Mouse (Mus musculus) limb, embryonic 15.5 days (tissue): Measurements from ENCODE around the gene Rpusd2. TPM values are rescaled to one million over a fixed set of nuclear protein-coding genes. Genes with fewer than 3 reads are reported as not detected.

Experiments
- ATAC-seq: fragments of 200-750 bp; cut with Nextera tagmentation; 2 replicates; pipeline ENCODE4 v1.8.0; 2017; ENCODE audit warnings: low read depth, moderate TSS enrichment; ENCODE audit not compliant: insufficient number of reproducible peaks, low FRiP score, low TSS enrichment
- H3K27ac ChIP-seq: fragments of 300-500 bp; sonication (generic); 2 replicates; pipeline ENCODE4 v1.5.1; 2015; ENCODE audit warnings: moderate library complexity, mild to moderate bottlenecking, inconsistent platforms
- H3K27me3 ChIP-seq: fragments of 300-500 bp; sonication (generic); 2 replicates; pipeline ENCODE4 v1.6.1; 2015; ENCODE audit warnings: inconsistent platforms
- H3K36me3 ChIP-seq: fragments of 300-500 bp; sonication (generic); 2 replicates; pipeline ENCODE4 v1.6.1; 2015; ENCODE audit warnings: inconsistent platforms
- H3K4me1 ChIP-seq: fragments of 300-500 bp; sonication (generic); 2 replicates; pipeline ENCODE4 v1.6.1; 2015; ENCODE audit warnings: inconsistent platforms
- H3K4me2 ChIP-seq: fragments of 300-500 bp; sonication (generic); 2 replicates; pipeline ENCODE4 v1.6.1; 2015; ENCODE audit warnings: mild to moderate bottlenecking, inconsistent platforms
- H3K4me3 ChIP-seq: fragments of 300-500 bp; sonication (generic); 2 replicates; pipeline ENCODE4 v1.5.1; 2015; ENCODE audit warnings: mild to moderate bottlenecking, inconsistent platforms
- H3K9ac ChIP-seq: fragments of 300-500 bp; sonication (generic); 2 replicates; pipeline ENCODE4 v1.6.1; 2015; ENCODE audit warnings: inconsistent platforms
- H3K9me3 ChIP-seq: fragments of 300-500 bp; sonication (generic); 2 replicates; pipeline ENCODE4 v1.6.1; 2016; ENCODE audit warnings: inconsistent platforms
- WGBS: fragments of 180-500 bp; shearing (Covaris S2); methylation state at CpG from one replicate; pipeline ENCODE4 v1.1.7; 2015; 5-methylcytosine and 5-hydroxymethylcytosine counted together
- polyA plus RNA-seq: library from polyadenylated mRNA; unstranded; fragments of >200 nt; fragmentation: Nextera tagmentation; extraction: Ambion mirVana; gene quantifications from 2 replicates; pipeline ENCODE4 v1.2.1, GENCODE M21; 2015

Gene Rpusd2
- polyA plus RNA-seq, 1 experiment from 2014 or later, result 4.1 TPM

DNA sequence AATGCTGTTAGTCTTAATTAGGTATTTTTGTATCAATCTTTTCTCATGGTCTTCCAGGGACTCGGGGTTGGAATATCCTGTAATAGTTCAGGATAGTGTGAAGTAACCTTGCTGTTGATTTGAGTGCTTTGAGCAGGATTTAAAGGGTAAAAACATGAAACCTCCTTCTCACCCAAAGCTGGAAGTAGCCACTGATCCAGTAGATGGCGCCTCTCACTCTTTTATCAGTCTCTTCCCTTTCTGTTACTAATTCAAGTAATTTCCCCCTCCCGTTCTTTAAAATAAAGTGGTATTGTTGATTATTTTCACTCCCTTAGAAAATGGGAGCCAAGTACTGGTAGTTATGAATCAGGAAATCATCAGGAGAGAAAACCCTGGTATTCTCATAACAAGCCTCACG, 6.3 kb downstream of the Rpusd2 start:
- H3K4me1 ChIP-seq, result no peaks in the 10 kb centered on the region; the same call in 1 of the 2 replicates
- ATAC-seq, result no peak
- H3K4me2 ChIP-seq, result no peak overlapping the region
- peaks cover 35% of the 10 kb centered on the region for H3K36me3 ChIP-seq
- WGBS, result 49% methylated on average over 4 of the region's 4 CpGs
- H3K4me3 ChIP-seq, result no peak overlapping the region
- H3K9me3 ChIP-seq, result no peaks in the 10 kb centered on the region
- no peak overlapping the region for H3K9ac ChIP-seq
- no peak overlapping the region for H3K27ac ChIP-seq
- no peaks in the 10 kb centered on the region for H3K27me3 ChIP-seq

DNA sequence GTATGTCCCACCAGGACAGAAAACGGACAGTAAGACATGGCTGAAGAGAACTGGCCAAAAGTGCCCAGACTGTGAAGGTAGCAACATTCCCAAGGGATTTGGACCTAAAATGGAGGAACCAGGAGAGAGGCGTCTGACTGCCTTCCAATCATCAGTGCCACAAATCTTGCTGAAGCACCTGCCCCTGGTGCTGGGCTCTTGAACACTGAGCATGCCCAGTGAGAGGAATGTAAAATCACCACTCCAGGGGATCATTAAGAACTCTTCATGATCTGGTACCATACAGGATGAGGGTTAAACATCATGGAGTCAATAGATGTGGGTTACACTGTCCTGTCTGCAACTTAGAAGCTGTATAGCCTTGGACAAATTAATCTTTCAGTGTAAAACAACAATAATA, 10.6 kb downstream of the Rpusd2 start:
- WGBS, result 65% methylated on average over 2 of the region's 2 CpGs
- no peaks in the 10 kb centered on the region for H3K4me1 ChIP-seq
- ATAC-seq, result no peak
- no peaks in the 10 kb centered on the region for H3K27me3 ChIP-seq
- no peak overlapping the region for H3K27ac ChIP-seq
- no peak overlapping the region for H3K9ac ChIP-seq
- no peak overlapping the region for H3K4me3 ChIP-seq
- H3K9me3 ChIP-seq, result no peaks in the 10 kb centered on the region
- H3K4me2 ChIP-seq, result no peak overlapping the region
- 0 out of 2 replicates have a peak, but pooled peaks cover 9% of the 10 kb centered on the region for H3K36me3 ChIP-seq

DNA sequence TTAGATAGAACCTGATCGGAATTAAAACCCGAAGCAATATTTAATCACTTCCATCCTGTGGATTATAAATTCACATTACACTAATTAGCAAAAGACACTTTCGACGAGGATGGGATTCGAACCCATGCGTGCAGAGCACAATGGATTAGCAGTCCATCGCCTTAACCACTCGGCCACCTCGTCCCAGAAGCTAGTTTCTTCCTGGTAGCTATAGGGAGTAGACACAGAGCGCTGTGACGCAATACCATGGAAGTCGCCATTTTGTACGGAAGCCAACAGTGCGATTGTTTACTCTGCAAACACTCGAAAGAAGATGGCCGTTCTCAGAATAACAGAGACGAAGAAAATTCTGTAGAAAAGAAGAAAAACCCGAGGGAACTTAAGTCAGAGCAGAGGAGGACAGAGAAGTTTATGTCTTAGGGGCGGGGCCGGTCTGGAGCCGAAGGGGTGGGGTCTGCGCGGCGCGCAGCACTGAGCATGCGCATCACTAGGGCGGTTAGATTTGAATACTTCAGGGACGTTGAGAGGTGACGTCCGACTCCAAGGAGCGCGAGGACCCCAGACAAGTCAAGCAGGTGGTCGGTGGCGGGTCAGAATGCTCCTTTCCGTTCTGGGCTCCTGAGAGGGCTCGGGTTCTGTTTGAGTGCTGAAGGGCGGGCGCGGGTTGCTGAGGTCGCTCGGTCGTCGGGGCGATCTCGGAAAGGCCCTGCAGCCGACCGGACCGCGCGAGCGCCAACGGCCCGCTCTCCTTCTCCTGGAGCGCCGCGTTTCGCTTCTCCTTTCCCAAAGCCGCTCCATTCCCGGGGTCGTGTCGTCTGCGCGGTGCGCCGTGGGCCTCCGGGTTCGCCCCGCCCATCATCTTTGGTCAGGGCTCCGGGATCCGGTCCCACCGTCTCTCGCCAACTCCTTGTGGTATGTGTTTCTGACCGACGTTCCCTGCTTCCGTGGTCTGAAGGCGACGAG, 12.3 kb downstream of the Rpusd2 start, which contains the start of gene Knl1:
Knl1 (plus strand) TSS at position 471 of the 963 bp plus-strand sequence.
- no peaks in the 10 kb centered on the region for H3K27me3 ChIP-seq
- H3K9ac ChIP-seq, result peak within 1 kb of the TSS; percentile 65
- WGBS, result under 1% methylated on average over 77 of the region's 77 CpGs
- peak; percentile 93 for ATAC-seq
- H3K36me3 ChIP-seq, result 0 out of 2 replicates have a peak, but pooled peaks cover 4% of the 10 kb centered on the region
- no peaks in the 10 kb centered on the region for H3K4me1 ChIP-seq
- H3K4me3 ChIP-seq, result peak within 1 kb of the TSS; percentile 89
- H3K9me3 ChIP-seq, result no peaks in the 10 kb centered on the region
- peak within 1 kb of the TSS; percentile 96 for H3K27ac ChIP-seq
- H3K4me2 ChIP-seq, result peak within 1 kb of the TSS; percentile 53

DNA sequence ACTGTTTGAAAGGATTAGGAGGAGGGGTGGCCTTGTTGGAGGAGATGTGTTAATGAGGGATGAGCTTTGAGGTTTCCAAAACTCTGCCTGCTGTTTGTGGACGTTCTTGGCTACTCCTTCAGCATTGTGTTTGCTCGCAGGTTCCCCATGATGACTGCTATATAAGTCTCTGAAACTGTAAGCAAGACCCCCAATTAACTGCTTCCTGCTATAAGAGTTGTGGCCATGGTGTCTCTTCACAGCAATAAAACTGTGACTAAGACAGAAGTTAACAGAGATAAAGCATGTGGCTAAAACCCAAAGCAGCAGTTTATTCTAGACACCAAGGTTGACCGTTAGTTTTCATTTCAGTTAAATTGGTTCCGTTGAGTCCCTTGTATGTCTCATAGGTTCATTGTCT, 13.3 kb downstream of the Rpusd2 start:
- H3K4me1 ChIP-seq, result no peaks in the 10 kb centered on the region
- H3K27ac ChIP-seq, result no peak overlapping the region
- WGBS, result 19% methylated on average over 4 of the region's 4 CpGs
- H3K9me3 ChIP-seq, result no peaks in the 10 kb centered on the region
- no peak for ATAC-seq
- H3K9ac ChIP-seq, result no peak overlapping the region
- no peaks in the 10 kb centered on the region for H3K36me3 ChIP-seq
- peak overlapping the region; percentile 89 for H3K4me3 ChIP-seq
- H3K27me3 ChIP-seq, result no peaks in the 10 kb centered on the region
- H3K4me2 ChIP-seq, result peak overlapping the region; percentile 53

DNA sequence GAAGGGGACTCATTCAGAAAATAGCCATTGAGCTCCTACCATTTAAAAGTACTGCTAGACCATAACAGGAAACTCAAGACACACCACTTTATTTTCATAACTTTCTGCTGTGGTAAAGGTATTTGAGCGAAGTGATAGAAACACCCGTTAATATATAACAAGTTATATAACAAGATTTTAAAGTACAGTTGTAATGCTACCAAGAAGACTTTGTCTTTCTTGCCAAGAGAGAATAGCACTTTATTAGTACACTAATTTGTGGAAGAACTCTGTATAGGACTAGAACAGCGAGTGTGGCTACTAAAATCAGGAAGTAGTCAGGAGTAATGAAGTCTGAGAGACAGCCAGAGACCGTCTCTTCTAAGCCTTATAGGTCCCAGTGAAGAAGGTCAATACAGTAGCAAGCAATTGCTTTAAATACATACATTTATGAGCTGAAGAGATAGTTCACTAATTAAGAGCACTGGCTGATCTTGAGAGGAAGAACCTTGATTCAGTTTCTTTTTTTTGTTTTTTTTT, 15.6 kb downstream of the Rpusd2 start:
- no peak overlapping the region for H3K4me3 ChIP-seq
- H3K9me3 ChIP-seq, result no peaks in the 10 kb centered on the region
- H3K27me3 ChIP-seq, result no peaks in the 10 kb centered on the region
- H3K4me1 ChIP-seq, result no peaks in the 10 kb centered on the region
- H3K27ac ChIP-seq, result no peak overlapping the region
- H3K36me3 ChIP-seq, result no peaks in the 10 kb centered on the region
- ATAC-seq, result no peak
- H3K4me2 ChIP-seq, result no peak overlapping the region
- H3K9ac ChIP-seq, result no peak overlapping the region
- WGBS, result 84% methylated on average over 4 of the region's 4 CpGs

DNA sequence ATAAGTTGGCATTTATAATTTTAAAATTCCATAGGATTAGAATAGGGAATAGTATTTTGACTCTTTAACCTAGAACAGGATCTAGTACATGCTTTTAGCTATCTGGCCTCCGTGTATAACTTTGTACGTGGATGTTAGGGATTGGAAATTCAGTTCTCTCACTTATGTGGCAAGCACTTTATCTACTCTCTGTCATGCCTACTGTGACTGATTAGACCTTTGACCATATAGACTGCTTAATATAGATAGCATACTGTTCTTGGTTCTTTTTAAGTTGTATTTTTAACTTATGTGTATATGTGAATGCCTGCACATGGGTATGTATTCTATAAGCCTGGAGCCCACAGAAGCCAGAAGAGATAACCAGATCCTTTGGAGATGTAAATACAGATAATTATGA, 25.5 kb downstream of the Rpusd2 start:
- WGBS, result 96% methylated on average over 2 of the region's 2 CpGs

DNA sequence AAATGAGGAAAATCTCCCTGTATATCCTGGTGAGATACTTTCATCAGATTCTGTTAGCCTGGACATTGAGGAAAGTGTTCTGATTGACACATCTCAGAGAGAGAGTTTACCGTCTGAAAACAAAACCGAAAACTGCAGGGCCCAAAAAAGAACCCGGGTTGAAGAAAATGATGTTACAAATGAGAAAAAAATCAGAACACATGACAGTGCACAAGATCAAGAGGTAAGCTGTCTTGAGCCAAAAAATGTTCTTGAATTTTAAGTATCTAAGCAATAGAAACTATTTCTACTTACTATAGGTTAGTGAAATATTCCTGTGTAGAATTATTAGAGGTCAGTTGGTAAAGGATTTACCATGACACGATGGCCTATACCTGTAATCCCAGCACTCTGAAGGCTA, 37.8 kb downstream of the Rpusd2 start:
- H3K9me3 ChIP-seq, result no peaks in the 10 kb centered on the region
- H3K36me3 ChIP-seq, result peaks cover 29% of the 10 kb centered on the region; the same call in 1 of the 2 replicates
- H3K27ac ChIP-seq, result no peak overlapping the region
- WGBS, result 89% methylated on average over 4 of the region's 4 CpGs
- H3K9ac ChIP-seq, result no peak overlapping the region
- no peaks in the 10 kb centered on the region for H3K27me3 ChIP-seq
- no peak for ATAC-seq
- H3K4me1 ChIP-seq, result no peaks in the 10 kb centered on the region
- H3K4me3 ChIP-seq, result no peak overlapping the region
- no peak overlapping the region for H3K4me2 ChIP-seq

More for the DNA sequence above, 25.5 kb downstream of the Rpusd2 start:
- Histone ChIP-seq H3K27ac (no peak overlapping the region), H3K9ac (no peak overlapping the region), H3K4me1 (no peaks in the 10 kb centered on the region), H3K9me3 (no peaks in the 10 kb centered on the region), H3K36me3 (peaks cover 17% of the 10 kb centered on the region; the same call in 1 of the 2 replicates), H3K4me3 (no peak overlapping the region), H3K27me3 (no peaks in the 10 kb centered on the region), H3K4me2 (no peak overlapping the region)
- no peak for ATAC-seq

DNA sequence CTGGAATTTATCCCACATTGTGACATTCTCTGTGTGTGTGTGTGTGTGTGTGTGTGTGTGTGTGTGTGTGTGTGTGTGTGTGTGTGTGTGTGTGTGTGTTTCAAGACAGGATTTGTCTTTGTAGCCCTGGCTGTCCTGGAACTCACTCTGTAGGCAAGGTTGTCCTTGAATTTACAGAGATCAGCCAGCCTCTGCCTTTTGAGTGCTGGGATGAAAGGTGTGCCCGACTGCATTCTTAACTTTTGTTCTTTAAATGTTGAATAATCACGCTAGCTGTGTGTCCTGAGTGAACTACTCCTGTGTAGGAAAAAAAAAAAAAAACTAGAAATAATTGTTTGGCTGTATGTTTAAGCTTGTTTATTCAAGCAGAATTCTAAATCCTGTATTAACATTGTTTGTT, 51.6 kb downstream of the Rpusd2 start:
- Histone ChIP-seq H3K4me1 (no peaks in the 10 kb centered on the region), H3K9me3 (no peaks in the 10 kb centered on the region), H3K4me2 (no peak overlapping the region), H3K4me3 (no peak overlapping the region), H3K9ac (no peak overlapping the region), H3K36me3 (peaks cover 32% of the 10 kb centered on the region), H3K27ac (no peak overlapping the region), H3K27me3 (no peaks in the 10 kb centered on the region)
- 85% methylated on average over 2 of the region's 2 CpGs for WGBS
- ATAC-seq, result no peak

Other genes with a start within 250 kb of the Rpusd2 start
- gene Knstrn, start 220.8 kb upstream of the Rpusd2 start, polyA plus RNA-seq, result 75.5 and 79.6 TPM in 2 replicates
- gene Ivd, start 172.8 kb upstream of the Rpusd2 start, polyA plus RNA-seq, result 66.7 and 70.7 TPM in 2 replicates
- gene Bahd1, start 134.4 kb upstream of the Rpusd2 start, polyA plus RNA-seq, result 5.7 and 6.4 TPM in 2 replicates
- gene Chst14, start 108.3 kb upstream of the Rpusd2 start, polyA plus RNA-seq, result 41.2 and 47.0 TPM in 2 replicates
- gene Ccdc32, start 5.4 kb upstream of the Rpusd2 start, polyA plus RNA-seq, result 24.1 and 26.8 TPM in 2 replicates
- gene Knl1, start 12.3 kb downstream of the Rpusd2 start, polyA plus RNA-seq, result 39.1 and 42.0 TPM in 2 replicates
- 34.1 and 34.9 TPM in 2 replicates for gene Rad51, start 78.0 kb downstream of the Rpusd2 start, polyA plus RNA-seq
- 43.8 and 45.0 TPM in 2 replicates for gene Rmdn3, start 122.2 kb downstream of the Rpusd2 start, polyA plus RNA-seq
- 15.5 and 17.8 TPM in 2 replicates for gene Gchfr, start 133.0 kb downstream of the Rpusd2 start, polyA plus RNA-seq
- 4.7 and 5.3 TPM in 2 replicates for gene Gm14137, start 139.7 kb downstream of the Rpusd2 start, polyA plus RNA-seq
- 52.7 and 57.9 TPM in 2 replicates for gene Zfyve19, start 173.8 kb downstream of the Rpusd2 start, polyA plus RNA-seq
- 18.5 and 23.1 TPM in 2 replicates for gene Dnajc17, start 174.0 kb downstream of the Rpusd2 start, polyA plus RNA-seq
- gene Ppp1r14d, start 195.1 kb downstream of the Rpusd2 start, polyA plus RNA-seq, result 0.24 TPM in 1 of 2 replicates, not detected in the other
- gene Spint1, start 202.6 kb downstream of the Rpusd2 start, polyA plus RNA-seq, result 27.6 and 30.9 TPM in 2 replicates
- 36.8 and 38.6 TPM in 2 replicates for gene Rhov, start 236.5 kb downstream of the Rpusd2 start, polyA plus RNA-seq